Mouse (Mus musculus) CH12.LX (cell line): ENCODE measurements at regions not wholly inside any gene's neighbourhood (a gene's known extent, or its start where the extent isn't known, plus 50 kb on each side); places are given as distances from the start of the nearest gene placed in this dataset.

ENCODE experiments used
- DNase-seq: peaks from one replicate; pipeline ENCODE4 v3.0.0-alpha.2; 2013; ENCODE audit errors: extremely low read depth
- H3K27ac ChIP-seq: 2 replicates; pipeline ENCODE4 v1.5.1; 2012; ENCODE audit warnings: low read depth, mild to moderate bottlenecking, control low read depth, moderate library complexity; ENCODE audit not compliant: insufficient read depth
- H3K27me3 ChIP-seq: replicated peaks from 2 replicates; pipeline ENCODE3; 2012; ENCODE audit warnings: inconsistent platforms
- H3K36me3 ChIP-seq, 2 experiments: replicated peaks in 1 of 2; 2 replicates each; pipeline versions ENCODE3 to v1.6.1; 2012; ENCODE audit warnings: inconsistent platforms in 1 of 2, low read length in 1 of 2, mild to moderate bottlenecking in 1 of 2, mixed read lengths in 1 of 2, moderate library complexity in 1 of 2; ENCODE audit not compliant: control insufficient read depth in 1 of 2, insufficient read depth in 1 of 2
- H3K4me1 ChIP-seq, 2 experiments: 2 replicates each; pipeline ENCODE4 v1.6.1; 2012; ENCODE audit warnings: inconsistent platforms in 1 of 2, moderate library complexity in 1 of 2; ENCODE audit not compliant: insufficient read depth in 2 of 2, control insufficient read depth in 1 of 2
- H3K4me2 ChIP-seq: 2 replicates; pipeline ENCODE4 v1.6.1; 2012; ENCODE audit warnings: low read depth, mild to moderate bottlenecking, control low read depth; ENCODE audit not compliant: poor library complexity, insufficient read depth, severe bottlenecking
- H3K4me3 ChIP-seq, 3 experiments: fragments of 150-350 bp in 1 of 3; sonication (generic) in 1 of 3; replicated peaks in 1 of 3; 2 replicates each; pipeline versions ENCODE3 to v1.5.1; 2011 to 2012; ENCODE audit warnings: low read depth in 2 of 3, low read length in 2 of 3, mild to moderate bottlenecking in 2 of 3, moderate library complexity in 2 of 3, control low read depth in 1 of 3, improper control_type of control experiment in 1 of 3, inconsistent platforms in 1 of 3, mixed read lengths in 1 of 3; ENCODE audit not compliant: poor library complexity in 1 of 3
- H3K79me2 ChIP-seq: replicated peaks from 2 replicates; pipeline ENCODE4 v1.6.1; 2012; ENCODE audit warnings: mild to moderate bottlenecking, moderate library complexity; ENCODE audit not compliant: control insufficient read depth, poor library complexity, insufficient read depth, severe bottlenecking; ENCODE audit errors: extremely low read depth
- H3K9ac ChIP-seq: 2 replicates; pipeline ENCODE4 v1.6.1; 2012; ENCODE audit warnings: low read depth, mild to moderate bottlenecking, control low read depth, moderate library complexity; ENCODE audit not compliant: insufficient read depth
- H3K9me3 ChIP-seq: replicated peaks from 2 replicates; pipeline ENCODE3; 2012; ENCODE audit warnings: low read length, inconsistent platforms, mixed read lengths
- CHD1 ChIP-seq: IDR thresholded peaks from 2 replicates; pipeline ENCODE4 v1.6.1; 2012; ENCODE audit warnings: low read depth, low read length, improper control_type of control experiment, inconsistent platforms
- CTCF ChIP-seq, 2 experiments: IDR thresholded peaks in 1 of 2; conservative IDR thresholded peaks in 1 of 2; 2 replicates each; pipeline ENCODE4 v1.5.1; 2011 to 2012; ENCODE audit warnings: low read depth in 2 of 2, low read length in 2 of 2, improper control_type of control experiment in 1 of 2, inconsistent platforms in 1 of 2, mild to moderate bottlenecking in 1 of 2, moderate library complexity in 1 of 2
- E2F4 ChIP-seq: IDR thresholded peaks from 2 replicates; pipeline ENCODE4 v1.6.1; 2011; ENCODE audit warnings: low read depth, low read length, improper control_type of control experiment; ENCODE audit not compliant: insufficient replicate concordance
- EP300 ChIP-seq: IDR thresholded peaks from 2 replicates; pipeline ENCODE4 v1.6.1; 2011; ENCODE audit warnings: low read length, improper control_type of control experiment
- ETS1 ChIP-seq: conservative IDR thresholded peaks from 2 replicates; pipeline ENCODE4 v1.6.1; 2012; ENCODE audit warnings: low read depth, mild to moderate bottlenecking, inconsistent platforms, low read length, improper control_type of control experiment, moderate library complexity
- GABPA ChIP-seq: IDR thresholded peaks from 2 replicates; pipeline ENCODE4 v1.6.1; 2012; ENCODE audit warnings: low read depth, low read length, improper control_type of control experiment, inconsistent platforms; ENCODE audit not compliant: insufficient replicate concordance
- IRF4 ChIP-seq: IDR thresholded peaks from 2 replicates; pipeline ENCODE4 v1.6.1; 2014; ENCODE audit warnings: low read depth, mild to moderate bottlenecking, inconsistent platforms, low read length, improper control_type of control experiment
- JUND ChIP-seq: conservative IDR thresholded peaks from 2 replicates; pipeline ENCODE4 v1.6.1; 2011; ENCODE audit warnings: low read depth, low read length, improper control_type of control experiment
- KAT2A ChIP-seq: IDR thresholded peaks from 2 replicates; pipeline ENCODE4 v1.6.1; 2012; ENCODE audit warnings: low read length, improper control_type of control experiment, inconsistent platforms; ENCODE audit not compliant: insufficient replicate concordance
- MAZ ChIP-seq: IDR thresholded peaks from 2 replicates; pipeline ENCODE4 v1.6.1; 2012; ENCODE audit warnings: low read depth, mild to moderate bottlenecking, inconsistent platforms, low read length, improper control_type of control experiment, moderate library complexity
- MEF2A ChIP-seq: IDR thresholded peaks from 2 replicates; pipeline ENCODE4 v1.6.1; 2014; ENCODE audit warnings: low read depth, mild to moderate bottlenecking, inconsistent platforms, low read length, improper control_type of control experiment, borderline replicate concordance
- MXI1 ChIP-seq: IDR thresholded peaks from 2 replicates; pipeline ENCODE4 v1.6.1; 2011; ENCODE audit warnings: mild to moderate bottlenecking, low read depth, low read length, improper control_type of control experiment
- SIN3A ChIP-seq: IDR thresholded peaks from 2 replicates; pipeline ENCODE4 v1.6.1; 2012; ENCODE audit warnings: low read length, improper control_type of control experiment, inconsistent platforms
- SMC3 ChIP-seq: IDR thresholded peaks from 2 replicates; pipeline ENCODE4 v1.6.1; 2011; ENCODE audit warnings: low read depth, low read length, improper control_type of control experiment
- USF1 ChIP-seq: IDR thresholded peaks from 2 replicates; pipeline ENCODE4 v1.6.1; 2014; ENCODE audit warnings: low read depth, mild to moderate bottlenecking, inconsistent platforms, low read length, improper control_type of control experiment
- USF2 ChIP-seq: conservative IDR thresholded peaks from 2 replicates; pipeline ENCODE4 v1.6.1; 2011; ENCODE audit warnings: low read depth, low read length, improper control_type of control experiment
- ZC3H11A ChIP-seq: IDR thresholded peaks from 2 replicates; pipeline ENCODE4 v1.6.1; 2012; ENCODE audit warnings: low read depth, mild to moderate bottlenecking, inconsistent platforms, low read length, improper control_type of control experiment
- ZKSCAN1 ChIP-seq: IDR thresholded peaks from 2 replicates; pipeline ENCODE4 v1.6.1; 2012; ENCODE audit warnings: low read depth, inconsistent platforms, low read length, improper control_type of control experiment, borderline replicate concordance
- ZMIZ1 ChIP-seq: IDR thresholded peaks from 2 replicates; pipeline ENCODE4 v1.6.1; 2012; ENCODE audit warnings: low read depth, mild to moderate bottlenecking, inconsistent platforms, low read length, improper control_type of control experiment
- ZNF384 ChIP-seq: IDR thresholded peaks from 2 replicates; pipeline ENCODE4 v1.6.1; 2012; ENCODE audit warnings: low read depth, low read length, improper control_type of control experiment, inconsistent platforms
- dilution Hi-C: fragments of 300-500 bp; cut with MboI; formaldehyde crosslinking; loops from 2 replicates; pipeline ENCODE4 v1.14.3; 2020; ENCODE audit warnings: low sequenced_read_pairs; ENCODE audit not compliant: extremely low pct_unique_long_range_greater_than_20kb, extremely low pct_ligation_motif_present
- in situ Hi-C: fragments of 300-500 bp; cut with MboI; formaldehyde crosslinking; loops from 3 replicates; pipeline ENCODE4 v1.14.3; 2019; ENCODE audit warnings: low sequenced_read_pairs, low pct_ligation_motif_present, low pct_unique_long_range_greater_than_20kb, mixed read lengths

- dilution Hi-C loops = no loop called here
- Histone ChIP-seq H3K36me3 (no peaks in the 10 kb centered on the region), H3K27ac (no peak overlapping the region), H3K4me2 (no peak overlapping the region), H3K4me1 (no peaks in the 10 kb centered on the region), H3K4me3 (no peak overlapping the region), H3K27me3 (no peaks in the 10 kb centered on the region)
- DNase-seq = no peak
- in situ Hi-C loops = no loop called here
- no peak for TF ChIP-seq USF2
- no peak for TF ChIP-seq EP300
- TF ChIP-seq USF1 = no peak
- no peak for TF ChIP-seq JUND
- no peak for TF ChIP-seq ETS1
- TF ChIP-seq ZMIZ1 = no peak
- TF ChIP-seq IRF4 = no peak
- no peak for TF ChIP-seq MXI1
- no peak for TF ChIP-seq CHD1
- TF ChIP-seq ZNF384 = no peak
- TF ChIP-seq SIN3A = no peak
- TF ChIP-seq SMC3 = no peak
- TF ChIP-seq ZKSCAN1 = no peak
- no peak for TF ChIP-seq GABPA
- TF ChIP-seq KAT2A = no peak
- no peak for TF ChIP-seq CTCF (conservative IDR thresholded peaks at IDR 0.05 in 1 of 2, IDR thresholded peaks at IDR 0.05 in 1 of 2; ENCODE audit: low read depth in 2 of 2, low read length in 2 of 2)
- no peak for TF ChIP-seq E2F4
- TF ChIP-seq MEF2A = no peak
- no peak for TF ChIP-seq MAZ
- TF ChIP-seq, all 38 proteins: peak for 0
- no peak overlapping the region for H3K9ac ChIP-seq
- H3K9me3 ChIP-seq = peaks cover 4% of the 10 kb centered on the region
- H3K79me2 ChIP-seq = no peaks in the 10 kb centered on the region
These were observed 305.8 kb upstream of the Ghitm start for GRCm38 (mm10) chr14:37440874-37441273.

GRCm38 (mm10) chr14:37430656-37431055, 295.6 kb upstream of the Ghitm start:
- Histone ChIP-seq H3K36me3 (no peaks in the 10 kb centered on the region), H3K79me2 (no peaks in the 10 kb centered on the region), H3K4me3 (no peak overlapping the region), H3K4me2 (no peak overlapping the region), H3K27ac (no peak overlapping the region), H3K4me1 (no peaks in the 10 kb centered on the region), H3K9me3 (no peaks in the 10 kb centered on the region), H3K27me3 (no peaks in the 10 kb centered on the region), H3K9ac (no peak overlapping the region)
- dilution Hi-C loops (no loop called here), in situ Hi-C loops (no loop called here)
- no peak for TF ChIP-seq ZC3H11A
- DNase-seq = no peak
